8 mouse cellular contexts compared by ENCODE assay signal in the genomic region with DNA sequence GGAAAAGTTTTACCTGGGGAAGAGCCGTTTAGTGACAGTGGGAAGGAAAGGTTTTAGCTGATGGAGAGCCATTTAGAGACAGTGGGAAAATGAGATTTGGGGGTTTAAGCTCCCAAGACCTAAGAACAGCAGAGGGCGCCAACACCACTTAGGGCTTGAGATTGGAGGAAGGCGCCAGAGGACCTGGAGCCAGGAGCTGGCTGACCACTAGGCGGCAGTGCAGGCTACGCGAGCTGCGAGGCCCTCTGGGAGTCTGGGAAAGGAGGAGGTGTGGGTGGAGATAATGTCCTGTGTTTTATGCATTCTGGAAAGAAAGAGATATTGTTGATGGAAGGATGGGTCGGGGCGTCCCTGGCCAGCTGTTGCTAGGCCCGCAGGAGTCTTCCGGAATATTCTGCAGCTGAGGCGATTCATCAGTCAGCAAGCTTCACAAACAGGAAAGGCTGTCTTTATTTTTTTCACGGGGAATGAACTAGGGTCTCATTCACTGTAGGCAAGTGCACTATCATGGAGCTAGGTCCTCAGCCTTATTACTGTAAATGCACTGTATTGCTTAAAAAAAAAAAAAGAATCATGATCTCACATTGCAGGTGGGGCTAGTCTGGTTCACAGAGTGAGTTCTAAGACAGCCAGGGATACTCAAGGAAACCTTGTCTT. TPM values are rescaled to one million over a fixed set of nuclear protein-coding genes. Genes with fewer than 3 reads are reported as not detected.
DNase-seq lines count a peak whose midpoint lies in the region; ATAC-seq lines count a peak whose summit lies in the region.

No protein-coding gene starts in this region.

- peak overlapping the region; percentile 52 for H3K4me2 ChIP-seq in hindbrain, embryonic 15.5 days

- no peak overlapping the region for H3K9ac ChIP-seq in hindbrain, embryonic 15.5 days

- H3K4me3 ChIP-seq in hindbrain, embryonic 15.5 days = peak overlapping the region; percentile 25

- WGBS in hindbrain, embryonic 15.5 days = 3% methylated on average over 13 of the region's 13 CpGs

- H3K27ac ChIP-seq in hindbrain, embryonic 15.5 days (replicated peaks) = peak overlapping the region; percentile 69

- DNase-seq in R1 (ENCODE audit: low read depth, low spot score) = peak; percentile 95
- DNase-seq in cerebellum, postnatal 25 days = peak; percentile 97 to 99
- DNase-seq in frontal cortex, postnatal 36 days (ENCODE audit: low spot score in 2 of 2) = peak; percentile 96 to 97
- peak; percentile 92 for DNase-seq in left cerebral cortex, adult 11 months (ENCODE audit: low spot score)
- peak; percentile 97 for DNase-seq in lung, postnatal 36 days
- DNase-seq in retina, postnatal 1 day = peak; percentile 96
- peak; percentile 99 for DNase-seq in thymus, postnatal 4 days

- no peaks in the 10 kb centered on the region for H3K9me3 ChIP-seq in hindbrain, embryonic 15.5 days

- peaks cover 7% of the 10 kb centered on the region; the same call in 1 of the 2 replicates for H3K4me1 ChIP-seq in hindbrain, embryonic 15.5 days (replicated peaks)

- H3K36me3 ChIP-seq in hindbrain, embryonic 15.5 days = no peaks in the 10 kb centered on the region

- no peaks in the 10 kb centered on the region for H3K27me3 ChIP-seq in hindbrain, embryonic 15.5 days

- ATAC-seq in hindbrain, embryonic 15.5 days (ENCODE audit: low FRiP score, low read depth) = peak; percentile 91

RNA-seq across cellular contexts. Expression of a gene that starts 9.5 kb away (rescaled TPM):
- polyA plus RNA-seq in hindbrain, embryonic 15.5 days (2015; fragmentation: Nextera tagmentation; extraction: Ambion mirVana) = not detected in 2 replicates

RNA-seq across cellular contexts. Expression of a gene that starts 13.6 kb away (rescaled TPM):
- polyA plus RNA-seq in hindbrain, embryonic 15.5 days (2015; fragmentation: Nextera tagmentation; extraction: Ambion mirVana) = 14.8 and 19.7 TPM in 2 replicates

RNA-seq across cellular contexts. Expression of a gene that starts 13.7 kb away (rescaled TPM):
- 27.4 and 27.5 TPM in 2 replicates for polyA plus RNA-seq in hindbrain, embryonic 15.5 days (2015; fragmentation: Nextera tagmentation; extraction: Ambion mirVana)

RNA-seq across cellular contexts. Expression of a gene that starts 35.3 kb away (rescaled TPM):
- polyA plus RNA-seq in hindbrain, embryonic 15.5 days (2015; fragmentation: Nextera tagmentation; extraction: Ambion mirVana) = 0.41 and 0.73 TPM in 2 replicates

RNA-seq across cellular contexts. Expression of a gene that starts 55.0 kb away (rescaled TPM):
- 66.2 and 72.1 TPM in 2 replicates for polyA plus RNA-seq in hindbrain, embryonic 15.5 days (2015; fragmentation: Nextera tagmentation; extraction: Ambion mirVana)

Comparison
In these comparisons a context has a peak if more than half of its experiments do, and no peak if none do; other contexts are left out.
1. Peak in every context shown above with its lines: DNase-seq, ATAC-seq, H3K4me3 ChIP-seq and H3K27ac ChIP-seq.